Mouse (Mus musculus): ENCODE measurements around the gene Klf9. TPM values are rescaled to one million over a fixed set of nuclear protein-coding genes. Genes with fewer than 3 reads are reported as not detected.
"Not testable (repeated sequence)": the region's sequence is repeated elsewhere in the genome, so short reads cannot be mapped to it uniquely, and the experiment has no call there.

Gene Klf9
- total RNA-seq, 4 experiments from 2014 or later: 136 to 156 (median 140) TPM

- no peak for DNase-seq (ENCODE audit: low spot score in 2 of 2)
Observed at GRCm38 (mm10) chr19:23139756-23140470, 1.1 kb upstream of the Klf9 start.

DNA sequence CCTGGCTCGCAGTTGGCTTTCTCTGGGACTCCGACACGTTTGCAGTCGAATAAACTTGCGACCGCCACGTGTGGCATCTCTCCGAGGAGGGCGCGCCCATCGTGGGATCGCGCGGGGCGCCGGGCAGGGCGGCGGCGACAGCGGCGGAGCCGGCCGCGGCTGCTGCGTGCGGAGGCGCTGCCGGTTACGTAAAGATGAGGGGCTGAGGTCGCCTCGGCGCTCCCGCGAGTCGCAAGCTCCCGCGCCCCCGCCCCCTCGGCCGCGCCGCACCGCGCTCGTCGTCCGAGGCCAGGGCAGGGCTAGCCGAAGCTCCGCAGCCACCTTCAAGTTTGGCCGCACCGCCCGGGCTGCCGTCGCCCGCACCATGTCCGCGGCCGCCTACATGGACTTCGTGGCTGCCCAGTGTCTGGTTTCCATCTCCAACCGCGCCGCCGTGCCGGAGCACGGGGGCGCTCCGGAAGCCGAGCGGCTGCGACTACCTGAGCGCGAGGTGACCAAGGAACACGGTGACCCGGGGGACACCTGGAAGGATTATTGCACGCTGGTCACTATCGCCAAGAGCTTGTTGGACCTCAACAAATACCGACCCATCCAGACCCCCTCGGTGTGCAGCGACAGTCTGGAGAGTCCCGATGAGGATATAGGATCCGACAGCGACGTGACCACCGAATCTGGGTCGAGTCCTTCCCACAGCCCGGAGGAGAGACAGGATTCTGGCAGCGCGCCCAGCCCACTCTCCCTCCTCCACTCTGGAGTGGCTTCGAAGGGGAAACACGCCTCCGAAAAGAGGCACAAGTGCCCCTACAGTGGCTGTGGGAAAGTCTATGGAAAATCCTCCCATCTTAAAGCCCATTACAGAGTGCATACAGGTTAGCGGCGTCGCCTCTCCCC lies 610 bp downstream of the Klf9 start:
- DNase-seq (ENCODE audit: low spot score in 2 of 2): peak; percentile 69 to 70

- DNase-seq (ENCODE audit: low spot score in 2 of 2): no peak
Observed at GRCm38 (mm10) chr19:23142427-23143073, 1.5 kb downstream of the Klf9 start.

DNA sequence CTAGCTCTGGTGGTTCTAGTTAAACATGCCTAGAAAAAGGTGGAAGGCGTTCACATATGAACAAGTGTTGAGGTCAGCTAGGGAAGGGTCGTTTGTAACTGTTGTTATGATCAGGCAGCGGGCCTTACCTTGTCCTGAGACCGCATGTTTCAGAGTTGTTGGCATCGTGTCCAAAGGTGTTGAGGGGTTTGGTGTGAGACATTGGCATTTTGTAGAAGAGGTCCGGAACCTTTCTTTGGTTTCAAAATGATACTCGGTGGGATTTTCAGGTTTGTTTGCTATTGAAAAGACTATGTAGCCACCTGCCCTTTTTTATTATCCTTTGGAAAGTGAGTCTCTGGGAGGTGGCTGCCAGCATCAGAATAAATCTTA lies 2.0 kb downstream of the Klf9 start:
- no peak for DNase-seq (ENCODE audit: low spot score in 2 of 2)

DNA sequence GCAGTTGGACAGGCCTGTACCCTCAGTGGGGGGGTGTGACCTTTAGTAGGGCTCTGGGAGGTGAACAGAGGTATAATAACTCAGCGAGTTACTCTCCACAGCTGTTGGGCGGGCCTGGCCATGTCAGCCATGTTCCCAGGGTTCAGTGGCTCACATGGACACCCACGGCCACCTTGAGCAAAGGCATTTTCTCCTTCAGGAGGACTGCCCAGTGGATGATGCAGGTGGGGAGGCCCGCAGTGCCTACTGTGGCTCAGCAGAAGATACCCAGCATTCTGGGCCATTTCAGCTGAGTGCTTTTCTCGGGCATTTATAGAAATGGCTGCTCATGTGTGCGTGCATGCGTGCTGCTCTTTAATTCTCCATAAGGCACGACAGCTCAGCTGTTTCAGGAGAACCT lies 2.5 kb downstream of the Klf9 start:
- no peak for DNase-seq (ENCODE audit: low spot score in 2 of 2)

DNA sequence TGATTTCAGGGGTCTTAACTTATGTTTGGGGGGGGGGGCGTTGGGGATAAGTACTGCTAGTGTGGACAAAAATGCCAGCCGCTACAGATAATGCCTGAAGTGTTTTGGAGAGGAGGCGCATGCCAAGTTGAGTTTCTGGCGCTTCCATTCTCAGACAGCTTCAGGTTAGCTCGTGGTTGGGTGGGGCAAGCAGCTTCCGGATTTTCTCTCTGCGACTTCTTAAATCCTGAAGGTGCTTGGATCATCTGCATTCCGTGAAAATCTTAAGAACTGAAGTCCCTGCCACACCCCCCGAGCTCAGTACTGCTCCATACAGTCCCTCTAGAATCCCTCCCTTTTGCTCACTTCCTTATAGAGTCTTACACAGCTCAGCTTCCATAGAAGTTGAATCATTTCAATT lies 3.0 kb downstream of the Klf9 start:
- DNase-seq (ENCODE audit: low spot score in 2 of 2): no peak

- DNase-seq (ENCODE audit: low spot score in 2 of 2): no peak
Observed at GRCm38 (mm10) chr19:23145146-23145545, 4.1 kb downstream of the Klf9 start.

DNA sequence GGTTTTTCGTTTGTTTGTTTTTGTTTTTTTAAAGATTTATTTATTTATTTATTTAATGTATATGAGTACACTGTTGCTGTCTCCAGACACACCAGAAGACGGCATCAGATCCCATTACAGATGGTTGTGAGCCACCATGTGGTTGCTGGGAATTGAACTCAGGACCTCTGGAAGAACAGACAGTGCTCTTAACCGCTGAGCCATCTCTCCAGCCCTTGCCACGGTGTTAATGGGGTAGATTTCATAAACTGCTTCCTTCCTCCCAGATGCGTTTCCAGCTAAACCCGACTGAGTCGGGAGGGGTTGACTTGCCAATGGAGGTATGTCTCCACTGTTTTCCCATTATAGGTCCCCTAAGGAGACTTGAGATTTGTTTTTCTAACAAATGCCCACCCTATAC lies 4.5 kb downstream of the Klf9 start:
- DNase-seq (ENCODE audit: low spot score in 2 of 2): not testable (repeated sequence)

DNA sequence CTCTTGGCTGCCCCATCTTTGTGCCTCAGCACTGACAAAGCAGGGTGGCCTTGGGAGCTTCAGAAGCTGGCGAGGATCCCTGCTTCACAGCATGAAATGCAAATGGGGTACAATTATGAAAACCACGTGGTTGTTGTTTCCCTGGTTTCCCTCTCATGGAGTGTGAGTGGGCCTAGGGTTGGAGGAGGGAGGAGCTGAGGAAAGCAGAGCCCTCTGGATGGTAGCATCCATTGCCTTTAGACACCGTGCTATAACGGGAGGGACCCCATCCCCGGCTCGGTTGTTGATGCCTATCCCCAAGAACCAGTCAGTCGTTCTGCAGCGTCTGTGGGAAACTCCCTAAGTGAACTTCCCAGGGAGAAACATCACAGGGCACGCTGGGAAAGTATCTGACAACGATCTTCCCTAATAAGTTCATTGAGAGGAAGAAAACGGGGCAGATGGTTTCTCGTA lies 5.4 kb downstream of the Klf9 start:
- peak; percentile 81 to 87 for DNase-seq (ENCODE audit: low spot score in 2 of 2)

DNA sequence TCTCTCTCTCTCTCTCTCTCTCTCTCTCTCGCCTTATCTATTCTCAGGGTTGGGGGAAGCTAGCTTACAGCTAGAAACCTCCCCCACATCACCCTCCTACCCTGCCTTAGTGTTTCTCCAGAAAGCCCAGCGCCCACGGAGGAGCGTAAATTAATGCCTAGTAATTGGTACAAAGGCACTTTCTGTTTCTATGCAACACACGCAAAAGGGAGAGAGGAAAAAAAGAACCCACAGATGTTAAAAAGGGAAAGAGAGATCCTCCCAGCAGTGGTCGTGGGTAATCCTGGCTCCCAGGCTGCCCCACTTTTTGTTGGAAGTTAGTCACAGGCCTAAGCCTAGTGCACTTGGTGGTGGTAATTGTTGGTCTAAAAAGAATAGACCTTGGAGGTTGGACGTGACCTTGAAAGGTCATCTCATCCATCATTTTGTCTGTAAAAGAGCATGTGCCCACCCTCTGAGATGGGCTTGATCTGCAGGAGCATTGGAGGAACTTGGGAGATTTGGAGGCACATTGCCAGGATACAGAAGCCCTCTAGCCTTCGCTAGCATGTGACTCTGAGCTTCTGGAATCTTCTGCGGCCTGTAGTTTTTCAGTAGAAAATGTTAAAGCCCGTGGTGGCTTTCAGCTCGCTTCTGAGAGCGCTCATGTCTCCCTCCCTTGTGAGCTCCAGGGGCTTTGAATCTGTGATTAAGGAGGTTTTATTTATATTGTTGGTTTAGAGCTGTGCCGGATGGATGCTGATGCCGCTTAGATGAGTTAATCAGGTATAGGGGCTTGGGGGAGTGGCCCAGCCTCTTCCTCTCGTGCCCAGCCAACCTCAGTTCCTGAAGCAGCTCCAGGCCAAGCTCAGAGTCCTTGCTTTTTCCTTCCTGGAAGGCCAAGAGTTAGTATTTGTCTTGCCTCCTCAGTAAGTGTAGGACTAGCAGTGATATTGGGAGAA lies 6.3 kb downstream of the Klf9 start:
- no peak for DNase-seq (ENCODE audit: low spot score in 2 of 2)

DNA sequence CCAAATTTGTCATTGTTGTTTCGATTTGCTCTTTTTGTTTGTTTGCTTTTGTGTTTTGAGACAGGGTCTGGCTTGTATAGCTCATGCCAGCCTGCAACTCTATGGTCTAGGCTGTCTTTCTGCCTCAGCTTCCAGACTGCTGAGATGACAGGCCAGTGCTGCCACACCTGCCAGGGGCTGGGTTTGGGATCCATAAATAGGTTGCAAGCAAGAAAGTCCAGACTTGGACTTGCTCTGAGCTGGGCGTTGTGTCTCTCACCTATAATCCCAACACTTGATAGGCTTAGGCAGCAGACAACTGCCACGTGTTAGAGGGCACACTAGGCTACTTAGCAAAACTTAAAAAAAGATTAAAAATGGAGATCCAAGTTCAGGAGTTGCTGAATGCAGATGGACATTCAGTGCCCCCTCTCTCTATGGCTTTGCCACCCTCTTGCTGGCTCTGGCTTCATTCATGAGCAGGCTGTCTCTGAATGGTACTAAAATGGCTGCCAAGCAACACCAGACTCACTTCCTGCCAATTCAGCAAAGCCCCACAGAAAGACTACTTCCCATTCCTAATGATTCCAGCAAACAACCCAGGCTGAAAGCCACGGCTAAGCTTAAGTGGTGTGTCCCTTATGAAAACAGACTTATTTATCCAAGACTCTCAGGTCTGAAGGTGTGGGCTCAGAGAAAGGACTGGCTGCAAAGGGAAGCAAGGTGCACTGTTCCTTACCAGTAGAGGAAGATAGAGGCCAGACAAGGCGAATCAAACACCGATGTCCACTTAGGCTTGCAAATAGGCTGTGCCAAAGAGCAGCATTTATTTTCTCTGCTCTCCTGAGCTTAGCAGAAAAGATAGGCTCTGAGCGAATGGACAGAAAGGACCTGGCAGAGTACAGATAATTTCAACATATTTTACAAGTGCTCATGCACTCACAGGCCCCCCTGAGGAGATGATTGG lies 8.7 kb downstream of the Klf9 start:
- DNase-seq (ENCODE audit: low spot score in 2 of 2): peak in 1 of 2 experiments; percentile 68

DNA sequence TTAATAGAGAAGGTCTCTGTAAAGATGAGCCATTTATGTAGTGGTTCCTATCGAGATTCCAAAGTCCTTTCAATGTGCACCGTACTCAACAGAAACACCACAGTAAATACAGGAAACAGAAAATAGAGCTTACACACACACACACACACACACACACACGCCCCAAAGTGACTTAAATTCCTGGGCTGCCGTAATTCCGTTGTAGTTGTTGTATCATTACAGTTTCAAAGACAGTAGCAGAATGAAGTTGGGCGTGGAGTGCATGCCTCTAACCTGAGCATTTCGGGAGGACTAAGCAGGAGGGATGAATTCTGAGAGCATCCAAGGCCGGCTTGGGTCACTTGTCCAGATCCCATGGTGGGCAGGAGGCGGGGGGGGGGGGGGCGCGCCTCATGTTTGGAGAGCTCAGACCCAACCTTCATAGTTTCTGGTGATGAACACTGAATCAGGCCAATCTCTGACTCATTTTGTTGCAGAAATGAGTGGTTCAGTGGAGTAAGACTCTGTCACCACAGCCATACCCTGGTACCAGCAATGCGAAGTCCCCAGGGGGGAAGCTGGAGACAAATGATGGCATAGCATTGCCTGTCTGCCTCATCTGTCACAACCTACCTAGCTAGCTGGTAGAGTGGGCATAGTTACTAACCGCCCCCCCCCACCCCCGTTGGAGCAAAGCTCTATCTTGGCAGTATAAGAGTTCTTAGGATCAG lies 9.7 kb downstream of the Klf9 start:
- DNase-seq (ENCODE audit: low spot score in 2 of 2): no peak

DNA sequence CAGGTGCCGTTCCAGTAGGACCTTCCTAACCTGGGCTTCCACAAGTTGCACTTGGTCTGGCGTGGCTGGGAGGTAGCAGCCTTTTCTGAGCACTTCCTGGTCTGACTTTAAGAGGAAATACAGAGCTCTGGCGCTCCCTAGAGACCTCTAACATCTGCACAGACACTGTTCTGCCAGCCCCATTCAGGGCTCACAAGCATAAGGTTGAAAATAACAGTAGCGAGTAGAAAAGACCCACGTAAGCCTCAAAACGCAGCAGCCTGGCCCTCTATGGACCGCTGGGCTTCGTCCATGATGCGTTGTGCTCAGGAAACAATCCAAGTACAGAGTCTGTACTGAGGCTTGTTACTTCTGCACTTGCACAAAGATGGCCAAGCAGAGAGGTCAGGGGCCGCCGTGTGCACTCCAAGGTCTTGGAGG lies 10.6 kb downstream of the Klf9 start:
- DNase-seq (ENCODE audit: low spot score in 2 of 2): no peak

DNA sequence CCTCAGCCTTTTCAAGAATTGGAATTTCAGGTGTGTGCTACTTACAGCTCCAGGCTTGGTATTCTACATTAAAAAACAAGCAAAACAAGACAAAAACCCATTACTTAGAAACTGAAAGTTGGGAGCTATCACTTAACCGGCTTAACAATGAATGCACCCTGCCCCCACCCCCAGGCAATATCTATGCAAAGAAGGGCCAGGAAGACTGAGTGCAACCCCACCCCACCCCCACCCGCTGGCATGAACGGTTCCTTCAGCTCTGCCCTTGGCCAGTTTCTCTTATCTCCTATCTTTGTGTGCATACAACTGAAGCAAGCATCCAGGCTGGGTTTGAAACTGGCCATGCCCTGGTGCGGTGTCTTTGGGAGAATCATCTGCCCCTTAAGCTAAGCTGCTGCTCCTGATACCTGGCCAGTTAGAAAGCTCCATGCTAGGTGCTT lies 11.2 kb downstream of the Klf9 start:
- DNase-seq (ENCODE audit: low spot score in 2 of 2): no peak

GRCm38 (mm10) chr19:23152771-23153605 lies 12.0 kb downstream of the Klf9 start:
- no peak for DNase-seq (ENCODE audit: low spot score in 2 of 2)

DNA sequence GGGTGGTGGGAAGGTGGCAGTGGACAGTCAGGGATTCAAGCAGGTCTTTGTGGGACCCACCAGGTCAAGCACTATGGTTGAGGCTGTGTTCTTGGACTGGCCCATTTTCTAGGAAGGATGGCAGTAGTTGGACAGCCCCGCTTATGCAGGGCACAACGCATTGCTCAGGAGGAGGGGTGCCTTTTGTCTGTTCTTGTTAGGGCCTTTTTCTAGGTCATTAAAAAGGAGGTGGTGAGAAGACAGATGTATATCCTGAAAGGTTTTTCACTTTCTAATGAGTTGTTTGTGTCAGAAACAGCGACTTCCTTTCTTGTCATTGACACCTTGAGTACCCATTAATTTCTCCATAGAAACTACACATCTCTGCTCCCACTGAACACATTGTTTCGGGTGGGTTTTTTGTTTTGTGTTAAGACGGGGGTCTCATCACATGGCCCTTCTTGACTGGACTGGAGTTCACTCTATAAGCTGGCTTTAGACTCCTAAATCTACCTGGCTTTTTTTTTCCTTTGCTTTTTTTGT lies 12.6 kb downstream of the Klf9 start:
- no peak for DNase-seq (ENCODE audit: low spot score in 2 of 2)

- DNase-seq (ENCODE audit: low spot score in 2 of 2): no peak
Observed at GRCm38 (mm10) chr19:23159780-23160395, 18.9 kb downstream of the Klf9 start.

All from layer of hippocampus, adult 8-10 months (tissue).